Mouse (Mus musculus): Measurements from ENCODE around the gene Nmnat2. TPM values are rescaled to one million over a fixed set of nuclear protein-coding genes. Genes with fewer than 3 reads are reported as not detected.

Gene Nmnat2
- polyA plus RNA-seq, 1 experiment = 8.3 TPM

GRCm38 (mm10) chr1:153144021-153144420 is 189.2 kb downstream of the Nmnat2 start:
- H3ac ChIP-seq (ENCODE audit: control insufficient read depth, insufficient read length, low read depth) = no peak overlapping the region
- H3K79me2 ChIP-seq (ENCODE audit: control insufficient read depth, insufficient read depth) = no peaks in the 10 kb centered on the region
- no peak for TF ChIP-seq MYOD1 (IDR thresholded peaks at IDR 0.05; ENCODE audit: control insufficient read depth, insufficient read length, low read depth)
- no peak for TF ChIP-seq USF1 (IDR thresholded peaks at IDR 0.05; ENCODE audit: low read depth)
- TF ChIP-seq MAX (IDR thresholded peaks at IDR 0.05) = no peak
- no peak for TF ChIP-seq FOSL1 (IDR thresholded peaks at IDR 0.05; ENCODE audit: insufficient read depth, low read length, poor library complexity, severe bottlenecking)
- no peak for TF ChIP-seq MYOG (IDR thresholded peaks at IDR 0.05; ENCODE audit: control insufficient read depth, extremely low read depth, insufficient read length)
- TF ChIP-seq CTCF (IDR thresholded peaks at IDR 0.05; ENCODE audit: control insufficient read depth, insufficient read depth, insufficient read length) = no peak
- TF ChIP-seq CEBPB (IDR thresholded peaks at IDR 0.05; ENCODE audit: low read depth) = no peak
- H3K27me3 ChIP-seq (ENCODE audit: control insufficient read depth, insufficient read depth, insufficient read length) = no peaks in the 10 kb centered on the region
- H3K4me3 ChIP-seq (ENCODE audit: insufficient read depth, poor library complexity, severe bottlenecking) = no peak overlapping the region
- H3K79me3 ChIP-seq (ENCODE audit: low read depth) = no peaks in the 10 kb centered on the region
- H3K36me3 ChIP-seq (ENCODE audit: control insufficient read depth, insufficient read depth) = no peaks in the 10 kb centered on the region

- no peaks in the 10 kb centered on the region for H3K79me2 ChIP-seq (ENCODE audit: control insufficient read depth, insufficient read depth)
- no peaks in the 10 kb centered on the region for H3K36me3 ChIP-seq (ENCODE audit: control insufficient read depth, insufficient read depth)
- TF ChIP-seq CTCF (IDR thresholded peaks at IDR 0.05; ENCODE audit: control insufficient read depth, insufficient read depth, insufficient read length) (no peak), FOSL1 (IDR thresholded peaks at IDR 0.05; ENCODE audit: insufficient read depth, low read length, poor library complexity, severe bottlenecking) (no peak), MAX (IDR thresholded peaks at IDR 0.05) (no peak), CEBPB (IDR thresholded peaks at IDR 0.05; ENCODE audit: low read depth) (no peak), MYOG (IDR thresholded peaks at IDR 0.05; ENCODE audit: control insufficient read depth, extremely low read depth, insufficient read length) (no peak), USF1 (IDR thresholded peaks at IDR 0.05; ENCODE audit: low read depth) (no peak), MYOD1 (IDR thresholded peaks at IDR 0.05; ENCODE audit: control insufficient read depth, insufficient read length, low read depth) (no peak)
- H3ac ChIP-seq (ENCODE audit: control insufficient read depth, insufficient read length, low read depth) = no peak overlapping the region
- no peaks in the 10 kb centered on the region for H3K79me3 ChIP-seq (ENCODE audit: low read depth)
- H3K4me3 ChIP-seq (ENCODE audit: insufficient read depth, poor library complexity, severe bottlenecking) = no peak overlapping the region
- no peaks in the 10 kb centered on the region for H3K27me3 ChIP-seq (ENCODE audit: control insufficient read depth, insufficient read depth, insufficient read length)
Observed at GRCm38 (mm10) chr1:153145791-153146190, 191.0 kb downstream of the Nmnat2 start.

- H3K79me2 ChIP-seq (ENCODE audit: control insufficient read depth, insufficient read depth) = no peaks in the 10 kb centered on the region
- H3K27me3 ChIP-seq (ENCODE audit: control insufficient read depth, insufficient read depth, insufficient read length) = no peaks in the 10 kb centered on the region
- H3K36me3 ChIP-seq (ENCODE audit: control insufficient read depth, insufficient read depth) = no peaks in the 10 kb centered on the region
- H3K79me3 ChIP-seq (ENCODE audit: low read depth) = no peaks in the 10 kb centered on the region
- H3K4me3 ChIP-seq (ENCODE audit: insufficient read depth, poor library complexity, severe bottlenecking) = no peak overlapping the region
- no peak for TF ChIP-seq MYOG (IDR thresholded peaks at IDR 0.05; ENCODE audit: control insufficient read depth, extremely low read depth, insufficient read length)
- no peak for TF ChIP-seq CEBPB (IDR thresholded peaks at IDR 0.05; ENCODE audit: low read depth)
- no peak for TF ChIP-seq CTCF (IDR thresholded peaks at IDR 0.05; ENCODE audit: control insufficient read depth, insufficient read depth, insufficient read length)
- no peak overlapping the region for H3ac ChIP-seq (ENCODE audit: control insufficient read depth, insufficient read length, low read depth)
Observed at GRCm38 (mm10) chr1:153152594-153152993, 197.8 kb downstream of the Nmnat2 start.

GRCm38 (mm10) chr1:153153619-153154137 is 198.9 kb downstream of the Nmnat2 start:
- Histone ChIP-seq H3ac (ENCODE audit: control insufficient read depth, insufficient read length, low read depth) (no peak overlapping the region), H3K4me3 (ENCODE audit: insufficient read depth, poor library complexity, severe bottlenecking) (no peak overlapping the region), H3K79me2 (ENCODE audit: control insufficient read depth, insufficient read depth) (no peaks in the 10 kb centered on the region), H3K36me3 (ENCODE audit: control insufficient read depth, insufficient read depth) (no peaks in the 10 kb centered on the region), H3K27me3 (ENCODE audit: control insufficient read depth, insufficient read depth, insufficient read length) (no peaks in the 10 kb centered on the region), H3K79me3 (ENCODE audit: low read depth) (no peaks in the 10 kb centered on the region)
- TF ChIP-seq MYOD1 (IDR thresholded peaks at IDR 0.05; ENCODE audit: control insufficient read depth, insufficient read length, low read depth) (no peak), MAX (IDR thresholded peaks at IDR 0.05) (no peak), MYOG (IDR thresholded peaks at IDR 0.05; ENCODE audit: control insufficient read depth, extremely low read depth, insufficient read length) (no peak)

- H3K27me3 ChIP-seq (ENCODE audit: control insufficient read depth, insufficient read depth, insufficient read length) = no peaks in the 10 kb centered on the region
- H3K79me3 ChIP-seq (ENCODE audit: low read depth) = no peaks in the 10 kb centered on the region
- no peaks in the 10 kb centered on the region for H3K36me3 ChIP-seq (ENCODE audit: control insufficient read depth, insufficient read depth)
Observed at GRCm38 (mm10) chr1:153155364-153155763, 200.6 kb downstream of the Nmnat2 start.

GRCm38 (mm10) chr1:153157021-153157623 is 202.3 kb downstream of the Nmnat2 start:
- Histone ChIP-seq H3K36me3 (ENCODE audit: control insufficient read depth, insufficient read depth) (no peaks in the 10 kb centered on the region), H3K79me3 (ENCODE audit: low read depth) (no peaks in the 10 kb centered on the region), H3K4me3 (ENCODE audit: insufficient read depth, poor library complexity, severe bottlenecking) (no peak overlapping the region), H3ac (ENCODE audit: control insufficient read depth, insufficient read length, low read depth) (no peak overlapping the region), H3K79me2 (ENCODE audit: control insufficient read depth, insufficient read depth) (no peaks in the 10 kb centered on the region), H3K27me3 (ENCODE audit: control insufficient read depth, insufficient read depth, insufficient read length) (no peaks in the 10 kb centered on the region)
- TF ChIP-seq CEBPB (IDR thresholded peaks at IDR 0.05; ENCODE audit: low read depth) = no peak
- no peak for TF ChIP-seq CTCF (IDR thresholded peaks at IDR 0.05; ENCODE audit: control insufficient read depth, insufficient read depth, insufficient read length)
- TF ChIP-seq MYOG (IDR thresholded peaks at IDR 0.05; ENCODE audit: control insufficient read depth, extremely low read depth, insufficient read length) = no peak
- TF ChIP-seq FOSL1 (IDR thresholded peaks at IDR 0.05; ENCODE audit: insufficient read depth, low read length, poor library complexity, severe bottlenecking) = no peak
- no peak for TF ChIP-seq MAX (IDR thresholded peaks at IDR 0.05)
- TF ChIP-seq USF1 (IDR thresholded peaks at IDR 0.05; ENCODE audit: low read depth) = no peak
- TF ChIP-seq MYOD1 (IDR thresholded peaks at IDR 0.05; ENCODE audit: control insufficient read depth, insufficient read length, low read depth) = no peak

More at GRCm38 (mm10) chr1:153155364-153155763, 200.6 kb downstream of the Nmnat2 start:
- H3K79me2 ChIP-seq (ENCODE audit: control insufficient read depth, insufficient read depth) = no peaks in the 10 kb centered on the region
- H3ac ChIP-seq (ENCODE audit: control insufficient read depth, insufficient read length, low read depth) = no peak overlapping the region
- no peak overlapping the region for H3K4me3 ChIP-seq (ENCODE audit: insufficient read depth, poor library complexity, severe bottlenecking)
- TF ChIP-seq USF1 (IDR thresholded peaks at IDR 0.05; ENCODE audit: low read depth) (no peak), CEBPB (IDR thresholded peaks at IDR 0.05; ENCODE audit: low read depth) (no peak), MYOD1 (IDR thresholded peaks at IDR 0.05; ENCODE audit: control insufficient read depth, insufficient read length, low read depth) (no peak), MAX (IDR thresholded peaks at IDR 0.05) (no peak), FOSL1 (IDR thresholded peaks at IDR 0.05; ENCODE audit: insufficient read depth, low read length, poor library complexity, severe bottlenecking) (no peak), CTCF (IDR thresholded peaks at IDR 0.05; ENCODE audit: control insufficient read depth, insufficient read depth, insufficient read length) (no peak), MYOG (IDR thresholded peaks at IDR 0.05; ENCODE audit: control insufficient read depth, extremely low read depth, insufficient read length) (no peak)
